Mouse (Mus musculus) intestine, postnatal 0 days (tissue): ENCODE measurements around the gene Apoa4. TPM values are rescaled to one million over a fixed set of nuclear protein-coding genes. Genes with fewer than 3 reads are reported as not detected.

Source experiments
- ATAC-seq: fragments of 200-750 bp; cut with Nextera tagmentation; 2 replicates; pipeline ENCODE4 v1.8.0; 2017; ENCODE audit warnings: mild to moderate bottlenecking, moderate TSS enrichment, moderate library complexity
- H3K27ac ChIP-seq: fragments of 300-500 bp; sonication (generic); 2 replicates; pipeline ENCODE4 v1.5.1; 2014; ENCODE audit warnings: mild to moderate bottlenecking, low read depth, low read length, moderate library complexity
- H3K27me3 ChIP-seq: fragments of 300-500 bp; sonication (generic); replicated peaks from 2 replicates; pipeline ENCODE4 v1.6.1; 2014; ENCODE audit warnings: low read length, mixed read lengths; ENCODE audit not compliant: control insufficient read depth, insufficient read depth
- H3K36me3 ChIP-seq: fragments of 300-500 bp; sonication (generic); 2 replicates; pipeline ENCODE4 v1.6.1; 2014; ENCODE audit warnings: mild to moderate bottlenecking, moderate library complexity; ENCODE audit not compliant: control insufficient read depth, insufficient read depth
- H3K4me1 ChIP-seq: fragments of 300-500 bp; sonication (generic); replicated peaks from 2 replicates; pipeline ENCODE4 v1.6.1; 2014; ENCODE audit warnings: antibody characterized with exemption, low read length, mixed read lengths; ENCODE audit not compliant: control insufficient read depth, insufficient read depth
- H3K4me2 ChIP-seq: fragments of 300-500 bp; sonication (generic); replicated peaks from 2 replicates; pipeline ENCODE4 v1.6.1; 2014; ENCODE audit warnings: low read depth, mild to moderate bottlenecking, moderate library complexity
- H3K4me3 ChIP-seq: fragments of 300-500 bp; sonication (generic); 2 replicates; pipeline ENCODE4 v1.5.1; 2014; ENCODE audit warnings: low read depth, low read length
- H3K9ac ChIP-seq: fragments of 300-500 bp; sonication (generic); 2 replicates; pipeline ENCODE4 v1.6.1; 2014; ENCODE audit warnings: mild to moderate bottlenecking, low read depth, low read length
- H3K9me3 ChIP-seq: fragments of 300-500 bp; sonication (generic); 2 replicates; pipeline ENCODE4 v1.6.1; 2016; ENCODE audit warnings: mixed run types; ENCODE audit not compliant: control insufficient read depth
- CTCF ChIP-seq: sonication (generic); IDR thresholded peaks from 2 replicates; pipeline ENCODE4 v1.5.1; 2016; ENCODE audit warnings: low read depth, mild to moderate bottlenecking, control low read depth, antibody characterized with exemption, moderate library complexity
- WGBS: fragments of 180-500 bp; shearing (Covaris S2); extraction: QIAGEN DNeasy Blood & Tissue Kit; methylation state at CpG from one replicate; pipeline ENCODE4 v1.1.7; 2014; 5-methylcytosine and 5-hydroxymethylcytosine counted together
- polyA plus RNA-seq: library from polyadenylated mRNA; unstranded; fragments of >200 nt; fragmentation: Nextera tagmentation; extraction: Ambion mirVana; gene quantifications from 2 replicates; pipeline ENCODE4 v1.2.1, GENCODE M21; 2015

Gene Apoa4
- polyA plus RNA-seq, 1 experiment from 2014 or later = 31,935 TPM

DNA sequence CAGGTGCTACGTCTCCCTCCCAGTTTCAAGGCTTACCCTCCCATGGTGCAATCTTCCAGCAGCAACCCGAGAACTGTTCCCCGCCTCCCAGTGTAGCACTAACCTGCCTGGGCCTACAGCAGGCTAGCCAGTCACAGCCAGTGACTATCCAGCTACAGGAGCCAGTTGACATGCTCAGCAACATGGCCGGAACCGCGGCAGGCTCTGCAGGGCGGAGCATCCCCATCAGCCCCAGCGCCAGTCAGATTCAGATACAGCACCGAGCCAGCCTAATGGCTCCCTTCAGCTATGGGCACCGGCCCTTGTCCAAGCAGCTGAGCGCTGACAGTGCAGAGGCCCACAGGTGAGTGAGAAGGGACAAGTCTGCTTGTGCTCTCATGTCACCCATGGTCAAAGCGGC is 30.0 kb upstream of the Apoa4 start:
- Histone ChIP-seq H3K4me1 (0 out of 2 replicates have a peak, but pooled peaks cover 7% of the 10 kb centered on the region), H3K9me3 (no peaks in the 10 kb centered on the region), H3K4me3 (no peak overlapping the region), H3K36me3 (peaks cover 60% of the 10 kb centered on the region), H3K9ac (no peak overlapping the region), H3K4me2 (no peak overlapping the region), H3K27ac (no peak overlapping the region), H3K27me3 (no peaks in the 10 kb centered on the region)
- ATAC-seq = no peak
- no peak for TF ChIP-seq CTCF
- 90% methylated on average over 12 of the region's 12 CpGs for WGBS

DNA sequence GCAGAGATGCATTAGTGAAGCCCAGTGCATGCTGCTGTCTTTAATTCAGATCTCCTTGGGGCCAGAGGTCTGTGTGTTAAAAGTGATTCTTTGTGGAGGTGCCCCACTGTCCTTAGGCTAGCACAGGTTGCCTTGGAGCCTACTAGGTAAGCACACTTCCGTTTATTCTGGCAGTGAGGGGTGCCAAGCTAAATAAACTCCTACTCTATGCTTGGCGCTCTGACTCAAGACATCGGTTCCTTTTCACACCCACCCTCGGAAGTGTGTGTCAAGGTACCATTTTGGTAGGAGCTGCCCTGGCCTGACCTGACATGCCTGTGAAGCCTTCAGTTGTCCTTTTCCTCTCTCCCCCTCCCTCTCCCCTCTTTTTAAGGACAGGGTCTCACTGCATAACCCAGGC is 26.2 kb upstream of the Apoa4 start:
- Histone ChIP-seq H3K9me3 (no peaks in the 10 kb centered on the region), H3K4me3 (no peak overlapping the region), H3K27me3 (no peaks in the 10 kb centered on the region), H3K9ac (no peak overlapping the region), H3K27ac (no peak overlapping the region), H3K36me3 (peaks cover 55% of the 10 kb centered on the region), H3K4me2 (no peak overlapping the region), H3K4me1 (no peaks in the 10 kb centered on the region)
- TF ChIP-seq CTCF = no peak
- ATAC-seq = no peak
- 80% methylated on average over 4 of the region's 4 CpGs for WGBS

GRCm38 (mm10) chr9:46214946-46215337 is 25.6 kb upstream of the Apoa4 start:
- Histone ChIP-seq H3K4me3 (no peak overlapping the region), H3K4me1 (no peaks in the 10 kb centered on the region), H3K27me3 (no peaks in the 10 kb centered on the region), H3K9me3 (no peaks in the 10 kb centered on the region), H3K36me3 (peaks cover 57% of the 10 kb centered on the region), H3K27ac (peak overlapping the region; percentile 68), H3K4me2 (no peak overlapping the region), H3K9ac (no peak overlapping the region)
- 85% methylated on average over 10 of the region's 10 CpGs for WGBS
- no peak for ATAC-seq
- TF ChIP-seq CTCF = no peak

GRCm38 (mm10) chr9:46215338-46216322 is 24.9 kb upstream of the Apoa4 start:
- Histone ChIP-seq H3K4me1 (no peaks in the 10 kb centered on the region), H3K9me3 (no peaks in the 10 kb centered on the region), H3K9ac (no peak overlapping the region), H3K4me2 (no peak overlapping the region), H3K36me3 (peaks cover 56% of the 10 kb centered on the region), H3K4me3 (no peak overlapping the region), H3K27me3 (no peaks in the 10 kb centered on the region), H3K27ac (peak overlapping the region; percentile 68)
- TF ChIP-seq CTCF = no peak
- ATAC-seq = peak; percentile 61
- WGBS = 36% methylated on average over 11 of the region's 11 CpGs

- Histone ChIP-seq H3K27me3 (no peaks in the 10 kb centered on the region), H3K4me3 (no peak overlapping the region), H3K27ac (peak overlapping the region; percentile 68; the same call in 1 of the 2 replicates), H3K9ac (no peak overlapping the region), H3K9me3 (no peaks in the 10 kb centered on the region), H3K4me2 (no peak overlapping the region), H3K4me1 (no peaks in the 10 kb centered on the region), H3K36me3 (peaks cover 57% of the 10 kb centered on the region)
- WGBS = 76% methylated on average over 13 of the region's 13 CpGs
- no peak for TF ChIP-seq CTCF
- ATAC-seq = no peak
These were observed 23.6 kb upstream of the Apoa4 start for GRCm38 (mm10) chr9:46216744-46217470.

DNA sequence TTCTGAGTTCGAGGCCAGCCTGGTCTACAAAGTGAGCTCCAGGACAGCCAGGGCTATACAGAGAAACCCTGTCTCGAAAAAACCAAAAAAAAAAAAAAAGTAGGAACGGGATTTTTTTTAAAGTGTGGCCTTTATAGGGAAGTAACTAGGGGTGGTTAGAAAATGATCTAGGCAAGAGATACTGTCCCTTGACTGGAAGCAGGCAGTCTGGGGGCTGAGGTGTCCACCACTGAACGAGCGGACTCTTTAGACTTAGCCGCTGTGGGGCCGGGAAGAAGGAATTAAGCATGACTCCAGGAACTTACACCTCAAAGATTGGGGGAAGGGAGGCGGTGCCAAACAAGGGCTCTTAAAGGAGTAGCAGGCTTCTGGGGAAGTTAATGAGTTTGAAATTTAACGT is 22.3 kb upstream of the Apoa4 start:
- Histone ChIP-seq H3K27ac (no peak overlapping the region), H3K4me2 (no peak overlapping the region), H3K4me3 (no peak overlapping the region), H3K36me3 (peaks cover 53% of the 10 kb centered on the region), H3K4me1 (no peaks in the 10 kb centered on the region), H3K9me3 (no peaks in the 10 kb centered on the region), H3K27me3 (no peaks in the 10 kb centered on the region), H3K9ac (no peak overlapping the region)
- ATAC-seq = no peak
- 80% methylated on average over 8 of the region's 9 CpGs for WGBS
- no peak for TF ChIP-seq CTCF
